Mouse (Mus musculus): ENCODE data around the gene Fbln2. TPM values are rescaled to one million over a fixed set of nuclear protein-coding genes. Genes with fewer than 3 reads are reported as not detected.

The Fbln2 gene
- polyA plus RNA-seq, 1 experiment from 2014 or later, result 22.1 TPM

- 6% methylated on average over 35 of the region's 35 CpGs for WGBS
- Histone ChIP-seq H3K27me3 (ENCODE audit: control insufficient read depth, insufficient read depth, low read length) (peaks cover 65% of the 10 kb centered on the region), H3K9me3 (ENCODE audit: control insufficient read depth, low read length) (no peaks in the 10 kb centered on the region), H3K4me3 (ENCODE audit: low read length) (peak overlapping the region; percentile 20; the same call in 1 of the 2 replicates), H3K27ac (ENCODE audit: low read depth, low read length) (no peak overlapping the region), H3K36me3 (ENCODE audit: control insufficient read depth, insufficient read depth, low read length) (no peaks in the 10 kb centered on the region), H3K4me2 (replicated peaks; ENCODE audit: low read depth, low read length) (peak overlapping the region; percentile 46), H3K9ac (ENCODE audit: low read depth, low read length) (0 out of 2 replicates have a peak overlapping the region, but pooled peaks have one; percentile 23), H3K4me1 (ENCODE audit: control insufficient read depth, insufficient read depth, low read length) (peaks cover 6% of the 10 kb centered on the region)
- ATAC-seq (ENCODE audit: low FRiP score, low TSS enrichment), result peak; percentile 15; the same call in 1 of the 2 replicates
These were observed 72.5 kb downstream of the Fbln2 start for GRCm38 (mm10) chr6:91284521-91285449.

DNA sequence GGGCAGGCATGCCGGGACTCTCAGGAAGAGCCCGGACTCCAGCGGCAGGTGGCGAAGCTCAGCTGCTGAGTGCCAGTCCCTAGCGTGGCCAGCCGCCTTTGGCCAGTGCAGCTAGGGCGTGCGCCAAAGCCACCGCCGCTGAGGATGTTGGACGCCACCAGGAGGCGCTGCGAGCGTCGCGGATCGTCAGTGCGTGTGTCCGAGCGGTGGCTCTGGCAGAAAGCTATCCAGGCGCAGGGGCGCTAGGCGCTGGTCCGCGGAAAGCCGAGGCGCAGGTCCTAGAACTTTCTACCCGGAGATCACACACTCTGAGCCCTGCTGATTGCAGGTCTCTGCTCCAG lies 73.2 kb downstream of the Fbln2 start:
- ATAC-seq (ENCODE audit: low FRiP score, low TSS enrichment), result peak; percentile 66

DNA sequence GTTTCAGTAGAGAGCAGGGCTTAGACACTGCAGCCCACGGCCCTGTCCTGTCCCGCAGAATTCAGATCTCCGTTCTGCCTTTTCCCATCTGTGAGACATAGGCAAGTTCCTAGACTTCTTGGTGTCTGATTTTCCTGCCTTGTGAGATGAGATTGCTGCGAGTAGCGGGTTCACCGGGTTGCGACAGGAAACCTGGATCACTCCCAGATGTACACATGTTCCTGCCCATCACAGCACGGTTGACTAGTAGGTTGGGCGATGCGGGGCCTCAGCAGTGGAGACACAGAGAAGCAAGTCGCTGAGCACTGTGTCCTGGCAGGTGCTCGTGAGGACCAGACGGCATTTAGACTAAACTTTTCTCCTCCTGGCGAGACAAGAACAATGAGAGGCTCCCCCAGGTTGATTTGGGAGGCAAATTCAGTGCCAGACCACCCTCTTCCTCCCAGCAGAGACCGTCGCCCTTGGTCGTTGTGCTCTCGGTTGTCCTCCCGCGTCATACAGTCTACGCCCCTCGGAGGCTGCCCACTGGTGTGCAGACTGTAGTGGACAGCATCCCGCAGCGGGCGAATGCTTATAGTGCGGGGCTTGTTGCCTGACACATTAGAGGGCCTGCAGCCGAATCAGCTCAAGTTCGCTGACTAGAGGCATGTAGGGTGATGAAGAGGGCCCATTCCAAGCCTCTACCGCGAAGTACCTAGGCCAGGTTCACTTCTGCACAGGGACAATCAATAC lies 73.7 kb downstream of the Fbln2 start:
- Histone ChIP-seq H3K4me3 (ENCODE audit: low read length) (peak overlapping the region; percentile 7), H3K27me3 (ENCODE audit: control insufficient read depth, insufficient read depth, low read length) (peaks cover 65% of the 10 kb centered on the region), H3K36me3 (ENCODE audit: control insufficient read depth, insufficient read depth, low read length) (no peaks in the 10 kb centered on the region), H3K4me2 (replicated peaks; ENCODE audit: low read depth, low read length) (peak overlapping the region; percentile 46), H3K27ac (ENCODE audit: low read depth, low read length) (no peak overlapping the region), H3K9me3 (ENCODE audit: control insufficient read depth, low read length) (no peaks in the 10 kb centered on the region), H3K4me1 (ENCODE audit: control insufficient read depth, insufficient read depth, low read length) (peaks cover 6% of the 10 kb centered on the region), H3K9ac (ENCODE audit: low read depth, low read length) (no peak overlapping the region)
- no peak; the same call in 1 of the 2 replicates for ATAC-seq (ENCODE audit: low FRiP score, low TSS enrichment)
- WGBS, result 31% methylated on average over 30 of the region's 30 CpGs

More for the DNA sequence above, 73.2 kb downstream of the Fbln2 start:
- 1% methylated on average over 28 of the region's 28 CpGs for WGBS
- H3K4me2 ChIP-seq (replicated peaks; ENCODE audit: low read depth, low read length), result peak overlapping the region; percentile 46
- peaks cover 6% of the 10 kb centered on the region for H3K4me1 ChIP-seq (ENCODE audit: control insufficient read depth, insufficient read depth, low read length)
- no peaks in the 10 kb centered on the region for H3K36me3 ChIP-seq (ENCODE audit: control insufficient read depth, insufficient read depth, low read length)
- H3K27me3 ChIP-seq (ENCODE audit: control insufficient read depth, insufficient read depth, low read length), result peaks cover 65% of the 10 kb centered on the region
- H3K4me3 ChIP-seq (ENCODE audit: low read length), result peak overlapping the region; percentile 20
- 0 out of 2 replicates have a peak overlapping the region, but pooled peaks have one; percentile 23 for H3K9ac ChIP-seq (ENCODE audit: low read depth, low read length)
- H3K9me3 ChIP-seq (ENCODE audit: control insufficient read depth, low read length), result no peaks in the 10 kb centered on the region
- no peak overlapping the region for H3K27ac ChIP-seq (ENCODE audit: low read depth, low read length)

DNA sequence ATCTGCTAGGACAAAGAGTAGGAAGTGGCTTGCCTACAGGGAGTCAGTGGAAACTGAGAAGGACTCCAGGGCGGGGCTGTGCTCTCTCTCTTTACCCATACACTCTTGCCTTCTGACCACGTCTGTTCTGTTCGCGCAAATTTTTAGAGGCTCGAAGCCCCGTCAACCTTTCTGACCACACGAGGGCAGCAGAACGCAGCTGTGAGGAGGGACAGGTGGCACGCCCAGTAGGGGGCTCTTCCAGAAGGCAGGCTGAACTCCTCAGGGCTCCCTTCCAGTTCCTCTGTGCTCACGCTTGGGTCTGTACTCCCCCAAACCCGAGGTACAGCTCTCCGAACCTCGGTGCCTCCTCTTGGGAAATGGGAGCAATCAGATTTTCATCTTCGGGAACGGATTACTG lies 74.4 kb downstream of the Fbln2 start:
- Histone ChIP-seq H3K4me1 (ENCODE audit: control insufficient read depth, insufficient read depth, low read length) (peaks cover 6% of the 10 kb centered on the region), H3K36me3 (ENCODE audit: control insufficient read depth, insufficient read depth, low read length) (no peaks in the 10 kb centered on the region), H3K27ac (ENCODE audit: low read depth, low read length) (no peak overlapping the region), H3K27me3 (ENCODE audit: control insufficient read depth, insufficient read depth, low read length) (peaks cover 65% of the 10 kb centered on the region), H3K4me2 (replicated peaks; ENCODE audit: low read depth, low read length) (no peak overlapping the region), H3K4me3 (ENCODE audit: low read length) (no peak overlapping the region), H3K9me3 (ENCODE audit: control insufficient read depth, low read length) (no peaks in the 10 kb centered on the region), H3K9ac (ENCODE audit: low read depth, low read length) (no peak overlapping the region)
- no peak for ATAC-seq (ENCODE audit: low FRiP score, low TSS enrichment)
- WGBS, result 3% methylated on average over 15 of the region's 15 CpGs

GRCm38 (mm10) chr6:91287148-91287547 lies 74.9 kb downstream of the Fbln2 start:
- no peak for ATAC-seq (ENCODE audit: low FRiP score, low TSS enrichment)
- H3K36me3 ChIP-seq (ENCODE audit: control insufficient read depth, insufficient read depth, low read length), result no peaks in the 10 kb centered on the region
- H3K27ac ChIP-seq (ENCODE audit: low read depth, low read length), result no peak overlapping the region
- WGBS, result 53% methylated on average over 4 of the region's 4 CpGs
- H3K4me1 ChIP-seq (ENCODE audit: control insufficient read depth, insufficient read depth, low read length), result peaks cover 6% of the 10 kb centered on the region
- no peak overlapping the region for H3K4me2 ChIP-seq (replicated peaks; ENCODE audit: low read depth, low read length)
- H3K27me3 ChIP-seq (ENCODE audit: control insufficient read depth, insufficient read depth, low read length), result peaks cover 63% of the 10 kb centered on the region
- H3K9me3 ChIP-seq (ENCODE audit: control insufficient read depth, low read length), result no peaks in the 10 kb centered on the region
- no peak overlapping the region for H3K9ac ChIP-seq (ENCODE audit: low read depth, low read length)
- no peak overlapping the region for H3K4me3 ChIP-seq (ENCODE audit: low read length)

DNA sequence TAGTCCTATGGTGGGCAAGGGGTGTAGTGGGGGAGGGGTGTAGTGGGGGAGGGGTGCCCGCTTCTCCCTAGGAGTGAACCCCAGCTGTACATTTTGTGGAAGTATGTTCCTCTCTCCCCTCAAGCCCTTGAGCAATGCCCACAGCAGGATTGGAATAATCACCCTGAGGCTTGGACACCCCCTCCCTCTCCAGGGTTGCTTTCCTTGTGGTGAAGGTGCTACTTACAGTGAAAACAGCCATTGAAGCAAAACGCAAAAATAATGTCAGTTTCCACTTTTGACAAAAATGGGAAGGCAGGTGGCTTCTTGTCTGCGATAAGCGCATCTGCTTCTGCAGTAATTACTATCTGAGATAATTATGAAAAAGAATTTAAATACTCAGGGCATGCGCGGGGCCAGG lies 75.4 kb downstream of the Fbln2 start:
- no peak overlapping the region for H3K27ac ChIP-seq (ENCODE audit: low read depth, low read length)
- H3K9me3 ChIP-seq (ENCODE audit: control insufficient read depth, low read length), result no peaks in the 10 kb centered on the region
- peaks cover 6% of the 10 kb centered on the region for H3K4me1 ChIP-seq (ENCODE audit: control insufficient read depth, insufficient read depth, low read length)
- no peak overlapping the region for H3K4me2 ChIP-seq (replicated peaks; ENCODE audit: low read depth, low read length)
- H3K36me3 ChIP-seq (ENCODE audit: control insufficient read depth, insufficient read depth, low read length), result no peaks in the 10 kb centered on the region
- no peak overlapping the region for H3K4me3 ChIP-seq (ENCODE audit: low read length)
- H3K9ac ChIP-seq (ENCODE audit: low read depth, low read length), result no peak overlapping the region
- WGBS, result 79% methylated on average over 6 of the region's 6 CpGs
- no peak for ATAC-seq (ENCODE audit: low FRiP score, low TSS enrichment)
- H3K27me3 ChIP-seq (ENCODE audit: control insufficient read depth, insufficient read depth, low read length), result peaks cover 58% of the 10 kb centered on the region

GRCm38 (mm10) chr6:91288251-91288785 lies 76.1 kb downstream of the Fbln2 start:
- peaks cover 6% of the 10 kb centered on the region for H3K4me1 ChIP-seq (ENCODE audit: control insufficient read depth, insufficient read depth, low read length)
- no peak overlapping the region for H3K4me2 ChIP-seq (replicated peaks; ENCODE audit: low read depth, low read length)
- H3K27me3 ChIP-seq (ENCODE audit: control insufficient read depth, insufficient read depth, low read length), result peaks cover 52% of the 10 kb centered on the region
- ATAC-seq (ENCODE audit: low FRiP score, low TSS enrichment), result no peak
- H3K9ac ChIP-seq (ENCODE audit: low read depth, low read length), result no peak overlapping the region
- no peaks in the 10 kb centered on the region for H3K9me3 ChIP-seq (ENCODE audit: control insufficient read depth, low read length)
- 55% methylated on average over 3 of the region's 3 CpGs for WGBS
- H3K36me3 ChIP-seq (ENCODE audit: control insufficient read depth, insufficient read depth, low read length), result no peaks in the 10 kb centered on the region
- no peak overlapping the region for H3K27ac ChIP-seq (ENCODE audit: low read depth, low read length)
- H3K4me3 ChIP-seq (ENCODE audit: low read length), result no peak overlapping the region

DNA sequence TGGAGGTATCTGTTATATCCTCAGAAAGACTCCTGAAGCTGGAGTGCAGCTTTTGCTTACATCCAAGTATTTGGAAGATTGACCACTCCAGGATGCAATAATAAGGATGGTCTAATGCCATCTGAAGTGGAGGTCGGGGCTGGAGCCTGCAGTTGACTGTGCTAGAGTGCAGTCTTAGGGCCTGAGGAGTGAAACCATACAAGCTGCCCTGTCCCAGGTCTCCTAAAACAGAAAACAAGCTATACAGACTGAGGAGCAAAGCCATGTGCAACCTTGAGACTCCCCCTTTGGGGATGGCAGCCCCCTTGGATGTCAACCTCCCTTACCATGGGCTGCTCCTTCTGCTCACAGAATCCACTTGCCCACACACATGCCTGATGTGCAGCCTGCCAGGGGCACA lies 76.7 kb downstream of the Fbln2 start:
- WGBS, result 55% methylated on average over 1 of the region's 1 CpGs
- no peak overlapping the region for H3K9ac ChIP-seq (ENCODE audit: low read depth, low read length)
- H3K4me2 ChIP-seq (replicated peaks; ENCODE audit: low read depth, low read length), result no peak overlapping the region
- peaks cover 6% of the 10 kb centered on the region for H3K4me1 ChIP-seq (ENCODE audit: control insufficient read depth, insufficient read depth, low read length)
- peaks cover 45% of the 10 kb centered on the region for H3K27me3 ChIP-seq (ENCODE audit: control insufficient read depth, insufficient read depth, low read length)
- H3K27ac ChIP-seq (ENCODE audit: low read depth, low read length), result no peak overlapping the region
- no peak for ATAC-seq (ENCODE audit: low FRiP score, low TSS enrichment)
- H3K9me3 ChIP-seq (ENCODE audit: control insufficient read depth, low read length), result no peaks in the 10 kb centered on the region
- no peak overlapping the region for H3K4me3 ChIP-seq (ENCODE audit: low read length)
- no peaks in the 10 kb centered on the region for H3K36me3 ChIP-seq (ENCODE audit: control insufficient read depth, insufficient read depth, low read length)

Data from kidney, embryonic 14.5 days (tissue).